Mouse (Mus musculus): ENCODE results near the gene Tssk6.

- no peak for TF ChIP-seq CTCF (IDR thresholded peaks at IDR 0.05; ENCODE audit: low read depth)
- TF ChIP-seq EP300 (IDR thresholded peaks at IDR 0.05; ENCODE audit: low read depth) = no peak
Measured at GRCm38 (mm10) chr8:69940386-69940785, 38.4 kb downstream of the Tssk6 start.

Measured in liver, postnatal 0 days (tissue).